Mouse (Mus musculus): Measurements from ENCODE around the gene Mbnl2. TPM values are rescaled to one million over a fixed set of nuclear protein-coding genes. Genes with fewer than 3 reads are reported as not detected.

The Mbnl2 gene
- 100 to 1,000 TPM; 236 to 260 (median 252) TPM for total RNA-seq (2022)

- peak; percentile 98 for DNase-seq (ENCODE audit: low spot score)
These were observed at the start of gene Mbnl2 for GRCm38 (mm10) chr14:120275246-120276238. Mbnl2 (plus strand) TSS chr14:120275669.

GRCm38 (mm10) chr14:120232076-120232496, 43.4 kb upstream of the Mbnl2 start:
- DNase-seq (ENCODE audit: low spot score) = no peak

- no peak for DNase-seq (ENCODE audit: low spot score)
These were observed 39.9 kb upstream of the Mbnl2 start for GRCm38 (mm10) chr14:120235610-120236009.

- no peak for DNase-seq (ENCODE audit: low spot score)
These were observed 37.0 kb upstream of the Mbnl2 start for GRCm38 (mm10) chr14:120238501-120238900.

GRCm38 (mm10) chr14:120240209-120240608, 35.3 kb upstream of the Mbnl2 start:
- no peak for DNase-seq (ENCODE audit: low spot score)

GRCm38 (mm10) chr14:120242711-120243110, 32.8 kb upstream of the Mbnl2 start:
- no peak for DNase-seq (ENCODE audit: low spot score)

GRCm38 (mm10) chr14:120245081-120245705, 30.3 kb upstream of the Mbnl2 start:
- DNase-seq (ENCODE audit: low spot score) = no peak

- DNase-seq (ENCODE audit: low spot score) = no peak
These were observed 22.1 kb upstream of the Mbnl2 start for GRCm38 (mm10) chr14:120253331-120253730.

- DNase-seq (ENCODE audit: low spot score) = no peak
These were observed 19.3 kb upstream of the Mbnl2 start for GRCm38 (mm10) chr14:120256146-120256545.

- DNase-seq (ENCODE audit: low spot score) = no peak
These were observed 18.7 kb upstream of the Mbnl2 start for GRCm38 (mm10) chr14:120256623-120257384.

- DNase-seq (ENCODE audit: low spot score) = no peak
These were observed 18.0 kb upstream of the Mbnl2 start for GRCm38 (mm10) chr14:120257483-120257882.

- no peak for DNase-seq (ENCODE audit: low spot score)
These were observed 16.0 kb upstream of the Mbnl2 start for GRCm38 (mm10) chr14:120259426-120259825.

- no peak for DNase-seq (ENCODE audit: low spot score)
These were observed 13.9 kb upstream of the Mbnl2 start for GRCm38 (mm10) chr14:120261606-120262005.

- no peak for DNase-seq (ENCODE audit: low spot score)
These were observed 12.6 kb upstream of the Mbnl2 start for GRCm38 (mm10) chr14:120262660-120263379.

GRCm38 (mm10) chr14:120263380-120264135, 11.9 kb upstream of the Mbnl2 start:
- no peak for DNase-seq (ENCODE audit: low spot score)

- DNase-seq (ENCODE audit: low spot score) = no peak
These were observed 9.6 kb upstream of the Mbnl2 start for GRCm38 (mm10) chr14:120265886-120266285.

- no peak for DNase-seq (ENCODE audit: low spot score)
These were observed 8.3 kb upstream of the Mbnl2 start for GRCm38 (mm10) chr14:120267130-120267529.

- DNase-seq (ENCODE audit: low spot score) = no peak
These were observed 5.4 kb upstream of the Mbnl2 start for GRCm38 (mm10) chr14:120270031-120270430.

GRCm38 (mm10) chr14:120270633-120271032, 4.8 kb upstream of the Mbnl2 start:
- DNase-seq (ENCODE audit: low spot score) = no peak

- no peak for DNase-seq (ENCODE audit: low spot score)
These were observed 4.4 kb upstream of the Mbnl2 start for GRCm38 (mm10) chr14:120271096-120271495.
